Mouse (Mus musculus) CH12.LX (cell line): ENCODE results near the gene Ccdc120. TPM values are rescaled to one million over a fixed set of nuclear protein-coding genes. Genes with fewer than 3 reads are reported as not detected.

Source experiments
- DNase-seq: peaks from one replicate; pipeline ENCODE4 v3.0.0-alpha.2; 2013; ENCODE audit errors: extremely low read depth
- H3K27ac ChIP-seq: 2 replicates; pipeline ENCODE4 v1.5.1; 2012; ENCODE audit warnings: low read depth, mild to moderate bottlenecking, control low read depth, moderate library complexity; ENCODE audit not compliant: insufficient read depth
- H3K27me3 ChIP-seq: replicated peaks from 2 replicates; pipeline ENCODE3; 2012; ENCODE audit warnings: inconsistent platforms
- H3K36me3 ChIP-seq, 2 experiments: replicated peaks in 1 of 2; 2 replicates each; pipeline versions ENCODE3 to v1.6.1; 2012; ENCODE audit warnings: inconsistent platforms in 1 of 2, low read length in 1 of 2, mild to moderate bottlenecking in 1 of 2, mixed read lengths in 1 of 2, moderate library complexity in 1 of 2; ENCODE audit not compliant: control insufficient read depth in 1 of 2, insufficient read depth in 1 of 2
- H3K4me1 ChIP-seq, 2 experiments: 2 replicates each; pipeline ENCODE4 v1.6.1; 2012; ENCODE audit warnings: inconsistent platforms in 1 of 2, moderate library complexity in 1 of 2; ENCODE audit not compliant: insufficient read depth in 2 of 2, control insufficient read depth in 1 of 2
- H3K4me2 ChIP-seq: 2 replicates; pipeline ENCODE4 v1.6.1; 2012; ENCODE audit warnings: low read depth, mild to moderate bottlenecking, control low read depth; ENCODE audit not compliant: poor library complexity, insufficient read depth, severe bottlenecking
- H3K4me3 ChIP-seq, 3 experiments: fragments of 150-350 bp in 1 of 3; sonication (generic) in 1 of 3; replicated peaks in 1 of 3; 2 replicates each; pipeline versions ENCODE3 to v1.5.1; 2011 to 2012; ENCODE audit warnings: low read depth in 2 of 3, low read length in 2 of 3, mild to moderate bottlenecking in 2 of 3, moderate library complexity in 2 of 3, control low read depth in 1 of 3, improper control_type of control experiment in 1 of 3, inconsistent platforms in 1 of 3, mixed read lengths in 1 of 3; ENCODE audit not compliant: poor library complexity in 1 of 3
- H3K79me2 ChIP-seq: replicated peaks from 2 replicates; pipeline ENCODE4 v1.6.1; 2012; ENCODE audit warnings: mild to moderate bottlenecking, moderate library complexity; ENCODE audit not compliant: control insufficient read depth, poor library complexity, insufficient read depth, severe bottlenecking; ENCODE audit errors: extremely low read depth
- H3K9ac ChIP-seq: 2 replicates; pipeline ENCODE4 v1.6.1; 2012; ENCODE audit warnings: low read depth, mild to moderate bottlenecking, control low read depth, moderate library complexity; ENCODE audit not compliant: insufficient read depth
- H3K9me3 ChIP-seq: replicated peaks from 2 replicates; pipeline ENCODE3; 2012; ENCODE audit warnings: low read length, inconsistent platforms, mixed read lengths
- BHLHE40 ChIP-seq: IDR thresholded peaks from 2 replicates; pipeline ENCODE4 v1.6.1; 2011; ENCODE audit warnings: mild to moderate bottlenecking, low read depth, low read length, improper control_type of control experiment
- CHD1 ChIP-seq: IDR thresholded peaks from 2 replicates; pipeline ENCODE4 v1.6.1; 2012; ENCODE audit warnings: low read depth, low read length, improper control_type of control experiment, inconsistent platforms
- CHD2 ChIP-seq: IDR thresholded peaks from 2 replicates; pipeline ENCODE4 v1.6.1; 2011; ENCODE audit warnings: low read length, improper control_type of control experiment
- CTCF ChIP-seq, 2 experiments: IDR thresholded peaks in 1 of 2; conservative IDR thresholded peaks in 1 of 2; 2 replicates each; pipeline ENCODE4 v1.5.1; 2011 to 2012; ENCODE audit warnings: low read depth in 2 of 2, low read length in 2 of 2, improper control_type of control experiment in 1 of 2, inconsistent platforms in 1 of 2, mild to moderate bottlenecking in 1 of 2, moderate library complexity in 1 of 2
- E2F4 ChIP-seq: IDR thresholded peaks from 2 replicates; pipeline ENCODE4 v1.6.1; 2011; ENCODE audit warnings: low read depth, low read length, improper control_type of control experiment; ENCODE audit not compliant: insufficient replicate concordance
- ELF1 ChIP-seq: IDR thresholded peaks from 2 replicates; pipeline ENCODE4 v1.6.1; 2014; ENCODE audit warnings: low read depth, mild to moderate bottlenecking, inconsistent platforms, low read length, improper control_type of control experiment
- EP300 ChIP-seq: IDR thresholded peaks from 2 replicates; pipeline ENCODE4 v1.6.1; 2011; ENCODE audit warnings: low read length, improper control_type of control experiment
- GABPA ChIP-seq: IDR thresholded peaks from 2 replicates; pipeline ENCODE4 v1.6.1; 2012; ENCODE audit warnings: low read depth, low read length, improper control_type of control experiment, inconsistent platforms; ENCODE audit not compliant: insufficient replicate concordance
- JUND ChIP-seq: conservative IDR thresholded peaks from 2 replicates; pipeline ENCODE4 v1.6.1; 2011; ENCODE audit warnings: low read depth, low read length, improper control_type of control experiment
- MAFK ChIP-seq: IDR thresholded peaks from 2 replicates; pipeline ENCODE4 v1.6.1; 2011; ENCODE audit warnings: low read length, improper control_type of control experiment; ENCODE audit not compliant: insufficient replicate concordance
- MAX ChIP-seq: IDR thresholded peaks from 2 replicates; pipeline ENCODE4 v1.6.1; 2011; ENCODE audit warnings: low read length, improper control_type of control experiment
- MXI1 ChIP-seq: IDR thresholded peaks from 2 replicates; pipeline ENCODE4 v1.6.1; 2011; ENCODE audit warnings: mild to moderate bottlenecking, low read depth, low read length, improper control_type of control experiment
- NELFE ChIP-seq: IDR thresholded peaks from 2 replicates; pipeline ENCODE4 v1.6.1; 2011; ENCODE audit warnings: low read depth, low read length, improper control_type of control experiment
- NRF1 ChIP-seq: IDR thresholded peaks from 2 replicates; pipeline ENCODE4 v1.6.1; 2014; ENCODE audit warnings: low read depth, mild to moderate bottlenecking, inconsistent platforms, low read length, improper control_type of control experiment, moderate library complexity
- POLR2A ChIP-seq: IDR thresholded peaks from 2 replicates; pipeline ENCODE4 v1.6.1; 2011; ENCODE audit warnings: low read depth, mild to moderate bottlenecking, improper control_type of control experiment, low read length
- RAD21 ChIP-seq: IDR thresholded peaks from 2 replicates; pipeline ENCODE4 v1.6.1; 2011; ENCODE audit warnings: low read depth, mild to moderate bottlenecking, low read length, improper control_type of control experiment, moderate library complexity
- RCOR1 ChIP-seq: conservative IDR thresholded peaks from 2 replicates; pipeline ENCODE4 v1.6.1; 2012; ENCODE audit warnings: low read depth, mild to moderate bottlenecking, inconsistent platforms, low read length, improper control_type of control experiment
- SIN3A ChIP-seq: IDR thresholded peaks from 2 replicates; pipeline ENCODE4 v1.6.1; 2012; ENCODE audit warnings: low read length, improper control_type of control experiment, inconsistent platforms
- SMC3 ChIP-seq: IDR thresholded peaks from 2 replicates; pipeline ENCODE4 v1.6.1; 2011; ENCODE audit warnings: low read depth, low read length, improper control_type of control experiment
- USF1 ChIP-seq: IDR thresholded peaks from 2 replicates; pipeline ENCODE4 v1.6.1; 2014; ENCODE audit warnings: low read depth, mild to moderate bottlenecking, inconsistent platforms, low read length, improper control_type of control experiment
- ZC3H11A ChIP-seq: IDR thresholded peaks from 2 replicates; pipeline ENCODE4 v1.6.1; 2012; ENCODE audit warnings: low read depth, mild to moderate bottlenecking, inconsistent platforms, low read length, improper control_type of control experiment
- ZKSCAN1 ChIP-seq: IDR thresholded peaks from 2 replicates; pipeline ENCODE4 v1.6.1; 2012; ENCODE audit warnings: low read depth, inconsistent platforms, low read length, improper control_type of control experiment, borderline replicate concordance
- ZMIZ1 ChIP-seq: IDR thresholded peaks from 2 replicates; pipeline ENCODE4 v1.6.1; 2012; ENCODE audit warnings: low read depth, mild to moderate bottlenecking, inconsistent platforms, low read length, improper control_type of control experiment
- ZNF384 ChIP-seq: IDR thresholded peaks from 2 replicates; pipeline ENCODE4 v1.6.1; 2012; ENCODE audit warnings: low read depth, low read length, improper control_type of control experiment, inconsistent platforms
- dilution Hi-C: fragments of 300-500 bp; cut with MboI; formaldehyde crosslinking; loops from 2 replicates; pipeline ENCODE4 v1.14.3; 2020; ENCODE audit warnings: low sequenced_read_pairs; ENCODE audit not compliant: extremely low pct_unique_long_range_greater_than_20kb, extremely low pct_ligation_motif_present
- in situ Hi-C: fragments of 300-500 bp; cut with MboI; formaldehyde crosslinking; loops from 3 replicates; pipeline ENCODE4 v1.14.3; 2019; ENCODE audit warnings: low sequenced_read_pairs, low pct_ligation_motif_present, low pct_unique_long_range_greater_than_20kb, mixed read lengths
- polyA plus RNA-seq: library from polyadenylated mRNA; unstranded; fragments of >175 nt; gene quantifications from 2 replicates; pipeline ENCODE4 v1.2.1, GENCODE M21; 2012; ENCODE audit warnings: low read depth; ENCODE audit not compliant: insufficient read length
- total RNA-seq, 2 experiments: library from RNA; depleted of rRNA; stranded (reverse); fragments of 300-350 nt in 1 of 2; fragments of >200 nt in 1 of 2; gene quantifications; 2 replicates each; pipeline ENCODE4 v1.2.3; 2012 to 2014

The Ccdc120 gene
- total and polyA plus RNA-seq, 3 experiments, result 4.4 to 9.0 (median 6.9) TPM

DNA sequence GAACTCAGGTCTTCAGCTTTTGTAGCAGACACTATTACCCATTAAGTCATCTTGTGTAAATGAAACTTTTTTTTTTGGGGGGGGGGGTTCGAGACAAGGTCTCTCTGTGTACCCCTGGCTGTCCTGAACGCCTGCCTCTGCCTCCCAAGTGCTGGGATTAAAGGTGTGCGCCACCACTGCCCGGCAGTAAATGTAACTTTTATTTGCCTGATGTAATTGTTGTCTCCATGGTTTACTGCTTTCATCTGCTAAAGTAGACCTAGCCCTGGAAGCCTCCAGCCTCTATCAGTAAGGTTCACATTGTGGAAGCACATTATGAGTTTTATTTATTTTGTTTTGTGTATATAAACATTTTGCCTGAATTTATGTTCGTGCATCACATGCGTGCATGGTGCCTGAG, 54.2 kb downstream of the Ccdc120 start:
- in situ Hi-C loops, result no loop called here
- Histone ChIP-seq H3K27ac (no peak overlapping the region), H3K9ac (no peak overlapping the region), H3K36me3 (peaks cover 19 to 29% of the 10 kb centered on the region in 2 experiments), H3K79me2 (peaks cover 24% of the 10 kb centered on the region), H3K4me1 (peaks cover 4 to 11% of the 10 kb centered on the region in 2 experiments; a peak in 3 of 4 replicates), H3K27me3 (no peaks in the 10 kb centered on the region), H3K4me3 (peak overlapping the region in 1 of 3 experiments; percentile 20), H3K9me3 (no peaks in the 10 kb centered on the region), H3K4me2 (peak overlapping the region; percentile 71)
- DNase-seq, result no peak
- TF ChIP-seq SIN3A, result no peak
- TF ChIP-seq USF1, result no peak
- TF ChIP-seq ZNF384, result no peak
- no peak for TF ChIP-seq GABPA
- no peak for TF ChIP-seq EP300
- TF ChIP-seq ELF1, result no peak
- TF ChIP-seq MAX, result no peak
- TF ChIP-seq CHD2, result no peak
- TF ChIP-seq CHD1, result no peak
- TF ChIP-seq E2F4, result no peak
- TF ChIP-seq POLR2A, result no peak
- TF ChIP-seq NELFE, result no peak
- TF ChIP-seq BHLHE40, result no peak
- no peak for TF ChIP-seq ZKSCAN1
- TF ChIP-seq JUND, result no peak
- TF ChIP-seq MAFK, result no peak
- TF ChIP-seq RCOR1, result no peak
- dilution Hi-C loops, result no loop called here

DNA sequence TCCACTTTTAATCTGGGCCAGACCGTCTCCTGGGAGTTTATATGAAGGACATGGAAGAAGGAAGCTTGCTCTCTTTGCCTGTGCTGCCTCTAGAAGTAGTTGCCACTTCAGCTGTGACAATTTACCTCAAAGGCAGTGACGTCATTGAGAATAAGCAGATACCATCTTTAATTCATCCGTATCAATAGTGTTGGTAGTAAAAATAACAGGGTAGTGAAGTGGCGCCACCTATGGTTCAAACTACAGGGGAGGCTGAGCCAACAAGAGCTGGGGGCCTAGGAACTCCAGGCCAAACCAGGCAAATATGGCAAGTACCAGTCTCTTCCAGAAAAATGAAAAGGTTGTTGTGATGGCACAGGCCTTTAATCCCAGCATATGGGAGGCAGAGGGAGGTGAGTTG, 57.8 kb downstream of the Ccdc120 start:
- Histone ChIP-seq H3K27ac (no peak overlapping the region), H3K4me1 (no peaks in the 10 kb centered on the region), H3K9me3 (no peaks in the 10 kb centered on the region), H3K4me3 (no peak overlapping the region), H3K79me2 (peaks cover 8% of the 10 kb centered on the region; the same call in 1 of the 2 replicates), H3K9ac (no peak overlapping the region), H3K36me3 (no peaks in the 10 kb centered on the region), H3K4me2 (no peak overlapping the region)
- dilution Hi-C loops, result no loop called here
- DNase-seq, result peak; percentile 51
- TF ChIP-seq CTCF (conservative IDR thresholded peaks at IDR 0.05 in 1 of 2, IDR thresholded peaks at IDR 0.05 in 1 of 2; ENCODE audit: low read depth in 2 of 2, low read length in 2 of 2), result peak; percentile 15 to 74; a peak in 2 of 4 replicates
- no peak for TF ChIP-seq POLR2A
- TF ChIP-seq NRF1, result no peak
- TF ChIP-seq ZC3H11A, result peak; percentile 16; the same call in 1 of the 2 replicates
- TF ChIP-seq ELF1, result no peak
- no peak for TF ChIP-seq MXI1
- TF ChIP-seq ZMIZ1, result no peak
- TF ChIP-seq SMC3, result peak; percentile 72
- TF ChIP-seq RAD21, result peak; percentile 69
- TF ChIP-seq RCOR1, result no peak
- TF ChIP-seq, all 38 proteins: peak for 4
- in situ Hi-C loops, result no loop called here
- H3K27me3 ChIP-seq, result no peaks in the 10 kb centered on the region
